Mouse (Mus musculus) heart, postnatal 10 days (tissue): ENCODE data around the gene Aqp2. TPM values are rescaled to one million over a fixed set of nuclear protein-coding genes. Genes with fewer than 3 reads are reported as not detected.

Experiments
- DNase-seq, 2 experiments: peaks; one replicate each; pipeline ENCODE4 v3.0.0; 2021
- intact Hi-C: fragments of 180-260 bp; cut with DNase I; formaldehyde crosslinking; loops from one replicate; pipeline ENCODE4 v1.15.1; 2025
- total RNA-seq, 2 experiments: library from RNA; stranded (reverse); gene quantifications; 2 replicates each; pipeline ENCODE4 v1.2.3; 2021

Gene Aqp2
- not detected for total RNA-seq

GRCm38 (mm10) chr15:99578802-99579485 is at the start of gene Aqp2:
Gene Aqp2, plus strand, starts transcription at chr15:99579055.
- DNase-seq = peak in 1 of 2 experiments; percentile 17
- intact Hi-C loops = no loop called here

- intact Hi-C loops = no loop called here
- no peak for DNase-seq
Measured at GRCm38 (mm10) chr15:99531146-99531545, 47.7 kb upstream of the Aqp2 start.

- no peak for DNase-seq
- intact Hi-C loops = no loop called here
Measured at GRCm38 (mm10) chr15:99532023-99532422, 46.8 kb upstream of the Aqp2 start.

GRCm38 (mm10) chr15:99536889-99537862 is 41.7 kb upstream of the Aqp2 start:
- intact Hi-C loops = no loop called here
- no peak for DNase-seq

GRCm38 (mm10) chr15:99539891-99540290 is 39.0 kb upstream of the Aqp2 start:
- DNase-seq = no peak
- intact Hi-C loops = no loop called here

GRCm38 (mm10) chr15:99544047-99544446 is 34.8 kb upstream of the Aqp2 start:
- intact Hi-C loops = no loop called here
- no peak for DNase-seq

- peak; percentile 26 to 31 for DNase-seq
- intact Hi-C loops = no loop called here
Measured at GRCm38 (mm10) chr15:99546596-99546995, 32.3 kb upstream of the Aqp2 start.

- intact Hi-C loops = no loop called here
- DNase-seq = no peak
Measured at GRCm38 (mm10) chr15:99547732-99548131, 31.1 kb upstream of the Aqp2 start.

GRCm38 (mm10) chr15:99549901-99550300 is 29.0 kb upstream of the Aqp2 start:
- DNase-seq = no peak
- intact Hi-C loops = no loop called here

- DNase-seq = no peak
Measured at GRCm38 (mm10) chr15:99553767-99554166, 25.1 kb upstream of the Aqp2 start.

GRCm38 (mm10) chr15:99558947-99559346 is 19.9 kb upstream of the Aqp2 start:
- intact Hi-C loops = no loop called here
- DNase-seq = no peak

More at GRCm38 (mm10) chr15:99553767-99554166, 25.1 kb upstream of the Aqp2 start:
- intact Hi-C loops = no loop called here

GRCm38 (mm10) chr15:99560246-99560645 is 18.6 kb upstream of the Aqp2 start:
- DNase-seq = no peak

GRCm38 (mm10) chr15:99567371-99567770 is 11.5 kb upstream of the Aqp2 start:
- no peak for DNase-seq
- intact Hi-C loops = no loop called here

More at GRCm38 (mm10) chr15:99560246-99560645, 18.6 kb upstream of the Aqp2 start:
- intact Hi-C loops = no loop called here

GRCm38 (mm10) chr15:99568682-99569081 is 10.2 kb upstream of the Aqp2 start:
- no peak for DNase-seq
- intact Hi-C loops = no loop called here

- no peak for DNase-seq
- intact Hi-C loops = no loop called here
Measured at GRCm38 (mm10) chr15:99569123-99569522, 9.7 kb upstream of the Aqp2 start.

GRCm38 (mm10) chr15:99583463-99584344 is 4.8 kb downstream of the Aqp2 start:
- DNase-seq = peak; percentile 38 to 50
- intact Hi-C loops = no loop called here

GRCm38 (mm10) chr15:99584407-99585202 is 5.8 kb downstream of the Aqp2 start:
- intact Hi-C loops = no loop called here
- no peak for DNase-seq

- intact Hi-C loops = no loop called here
- no peak for DNase-seq
Measured at GRCm38 (mm10) chr15:99585741-99586140, 6.9 kb downstream of the Aqp2 start.

- no peak for DNase-seq
- intact Hi-C loops = no loop called here
Measured at GRCm38 (mm10) chr15:99586525-99586924, 7.7 kb downstream of the Aqp2 start.

GRCm38 (mm10) chr15:99589237-99589636 is 10.4 kb downstream of the Aqp2 start:
- intact Hi-C loops = no loop called here
- no peak for DNase-seq
